Mouse (Mus musculus): ENCODE data around the gene Ralgapa2.

GRCm38 (mm10) chr2:146223176-146223905, 288.8 kb downstream of the Ralgapa2 start:
- TF ChIP-seq CTCF (IDR thresholded peaks at IDR 0.05; ENCODE audit: control insufficient read depth, insufficient read depth, insufficient read length) (no peak), MAX (IDR thresholded peaks at IDR 0.05) (no peak), USF1 (IDR thresholded peaks at IDR 0.05; ENCODE audit: low read depth) (no peak), CEBPB (IDR thresholded peaks at IDR 0.05; ENCODE audit: low read depth) (no peak)
